Mouse (Mus musculus) adrenal gland (tissue): ENCODE data around the gene Smg6.

ENCODE experiments used
- intact Hi-C: fragments of 180-260 bp; cut with DNase I; formaldehyde crosslinking; loops from one replicate; pipeline ENCODE4 v1.15.1; 2025

Smg6 gene

DNA sequence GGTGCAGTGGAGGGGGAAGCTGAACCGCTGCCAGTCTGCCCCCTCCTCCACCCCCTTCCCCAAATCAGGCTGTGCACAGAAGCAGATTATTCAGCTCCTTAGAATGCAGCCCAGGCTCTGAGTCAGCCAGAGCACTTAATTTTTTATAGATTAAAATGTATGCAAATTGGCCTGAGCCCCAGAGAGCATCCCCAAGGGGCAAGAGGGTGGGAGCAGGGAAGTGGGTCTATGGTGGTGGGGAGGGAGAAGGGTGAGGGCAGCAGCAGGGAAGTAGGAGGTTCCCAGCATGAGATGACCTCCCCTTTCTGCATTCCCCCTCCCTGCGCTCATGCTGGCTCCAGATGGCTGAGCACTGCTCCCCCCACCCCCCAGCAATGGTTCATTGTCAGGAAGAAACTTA, 259.4 kb downstream of the Smg6 start:
- intact Hi-C loops: loop anchor here (10.0 kb wide), 1 partner anchor 220 kb away; no protein-coding TSS in a partner anchor

DNA sequence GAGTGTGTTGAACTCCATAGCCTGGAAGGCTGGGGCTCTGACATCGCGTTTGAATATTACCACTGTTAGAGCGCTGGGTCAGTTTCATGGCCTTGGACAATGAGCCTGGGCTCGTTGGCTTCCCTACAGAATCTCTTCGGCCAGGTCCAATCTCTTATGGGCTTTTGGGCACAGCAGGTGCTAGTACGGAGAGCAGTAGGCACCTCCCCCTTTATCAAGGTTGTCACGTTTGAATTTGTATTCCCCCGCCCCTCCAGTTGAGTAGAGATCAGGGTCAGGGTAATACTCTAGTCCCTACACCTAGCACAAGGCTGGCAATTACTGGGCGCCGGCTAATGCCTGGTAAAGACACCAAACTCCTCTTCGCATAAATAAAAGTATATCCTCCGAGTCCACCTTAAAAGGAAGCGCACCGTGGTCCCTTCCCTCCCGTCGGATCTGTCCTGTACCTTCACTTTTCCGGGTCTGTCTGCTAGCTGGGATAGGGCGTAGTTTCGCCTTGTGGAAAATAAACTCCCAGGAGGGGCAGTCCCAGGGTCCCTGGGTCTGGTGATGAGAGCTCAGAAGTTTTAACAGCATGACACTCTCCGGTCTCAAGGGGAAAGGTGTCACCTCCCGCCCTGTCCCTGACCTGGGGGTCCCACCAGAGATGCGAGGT, 264.2 kb downstream of the Smg6 start:
- intact Hi-C loops: loop anchor here (10.0 kb wide), 1 partner anchor 215 kb away; no protein-coding TSS in a partner anchor

DNA sequence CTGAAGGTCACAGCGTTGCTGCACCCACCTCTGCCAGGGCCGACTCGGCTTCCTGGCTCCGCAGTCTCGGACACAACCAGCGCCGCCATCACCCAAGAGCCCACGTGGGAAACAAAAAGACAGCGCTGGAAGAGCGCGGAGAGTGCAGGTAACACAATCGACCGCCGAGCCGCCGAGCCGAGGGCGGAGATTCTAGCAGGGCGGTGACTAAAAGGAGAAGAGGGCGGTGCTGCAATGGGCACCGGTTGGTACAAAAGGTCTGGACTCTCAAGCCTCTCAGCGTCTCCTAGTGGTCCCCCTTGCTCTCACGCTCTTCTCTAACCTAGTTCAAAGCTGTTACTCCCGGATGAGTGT, 264.7 kb downstream of the Smg6 start:
- intact Hi-C loops: no loop called here

DNA sequence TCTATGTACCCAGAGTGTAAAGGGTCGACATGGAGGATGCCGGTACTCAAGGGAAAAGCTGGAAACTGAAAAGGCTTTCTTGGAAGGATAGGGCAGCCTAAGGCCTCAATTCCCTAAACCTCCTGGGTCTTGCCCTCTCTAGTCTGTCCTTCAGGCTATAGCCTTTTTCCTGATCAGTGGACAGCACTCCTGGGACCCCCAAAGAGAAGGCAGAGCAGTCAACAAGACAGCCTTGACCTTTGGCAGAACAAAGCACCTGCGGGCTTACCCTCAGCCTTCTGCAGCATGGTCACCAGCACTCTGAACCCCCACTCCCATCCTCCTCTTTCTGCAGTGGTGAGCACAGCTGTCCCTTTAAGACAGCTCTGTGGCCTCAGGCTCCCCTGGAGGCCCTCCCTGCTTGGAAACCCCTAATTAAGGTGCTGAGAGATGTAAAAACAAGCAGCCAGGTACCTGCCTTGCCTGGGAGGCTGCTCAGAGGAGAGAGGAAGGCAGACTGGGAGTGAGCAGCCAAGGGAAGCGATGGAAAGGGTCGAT, 265.4 kb downstream of the Smg6 start, which contains the start of gene Dph1:
Gene Dph1 (minus strand): TSS at position 337 of the 537 bp plus-strand sequence.
- intact Hi-C loops: no loop called here

DNA sequence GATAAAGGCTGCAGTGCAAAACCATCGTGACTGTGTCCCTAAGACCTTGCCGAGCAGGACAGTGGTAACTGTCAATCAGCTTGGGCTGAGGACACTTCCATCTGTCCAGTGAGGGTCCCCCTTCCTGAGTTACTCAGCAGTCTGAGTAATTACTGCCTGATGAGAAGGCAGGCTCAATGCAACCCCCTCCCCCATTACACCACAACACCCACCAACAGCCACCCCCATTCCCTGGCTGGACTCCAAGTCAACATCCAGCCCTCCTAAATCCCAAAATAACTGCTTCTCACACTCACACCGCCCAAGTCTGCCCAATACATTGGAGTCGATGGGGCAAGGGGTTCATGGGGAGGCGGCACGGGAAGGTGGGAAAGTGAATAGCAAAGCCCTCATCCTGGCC, 266.2 kb downstream of the Smg6 start:
- intact Hi-C loops: loop anchor here (2.0 kb wide), 2 partner anchors 47 to 99 kb away; no protein-coding TSS in a partner anchor

DNA sequence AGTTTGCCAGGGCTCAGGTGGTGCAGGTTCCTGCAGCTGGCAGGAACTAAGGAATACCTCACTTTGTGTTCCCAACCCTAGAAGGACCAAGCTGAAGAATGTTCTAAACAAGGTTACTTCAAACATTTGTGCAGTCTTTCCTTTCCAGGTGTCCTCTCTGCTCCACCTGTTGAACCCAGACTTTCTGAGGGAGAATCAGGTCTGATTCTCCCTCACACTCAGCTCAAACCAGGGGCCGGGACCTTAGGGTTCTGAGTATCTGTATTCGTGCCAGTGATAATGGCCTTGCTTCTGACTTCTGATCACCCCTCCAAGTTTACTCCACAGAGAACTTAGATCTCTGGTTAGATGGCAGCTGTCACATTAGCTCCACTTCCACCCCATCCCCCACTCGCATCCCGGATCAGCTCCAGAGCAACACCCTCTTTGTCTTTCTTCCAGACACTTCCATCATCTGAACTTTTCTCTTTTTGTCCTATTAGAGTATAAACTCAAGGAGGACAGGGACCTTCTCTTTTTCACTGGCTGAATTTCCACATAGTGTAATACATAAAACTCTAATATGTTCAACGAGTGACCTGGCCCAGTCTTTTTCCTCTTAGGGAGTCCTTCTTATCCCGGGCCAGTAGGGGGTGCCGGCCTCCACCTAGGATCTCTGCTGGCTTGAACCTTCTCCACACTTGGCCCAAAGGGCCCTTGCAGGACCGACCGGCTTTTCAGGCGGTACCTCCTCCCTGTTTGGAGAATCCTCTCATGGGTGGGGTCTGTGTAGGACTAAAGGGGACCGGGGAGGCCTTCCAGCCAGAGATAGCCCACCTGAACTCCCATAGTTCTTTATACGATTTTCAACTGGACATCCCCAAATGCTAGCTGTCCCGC, 267.0 kb downstream of the Smg6 start:
- intact Hi-C loops: loop anchor here (2.0 kb wide), 2 partner anchors 46 to 98 kb away; no protein-coding TSS in a partner anchor

DNA sequence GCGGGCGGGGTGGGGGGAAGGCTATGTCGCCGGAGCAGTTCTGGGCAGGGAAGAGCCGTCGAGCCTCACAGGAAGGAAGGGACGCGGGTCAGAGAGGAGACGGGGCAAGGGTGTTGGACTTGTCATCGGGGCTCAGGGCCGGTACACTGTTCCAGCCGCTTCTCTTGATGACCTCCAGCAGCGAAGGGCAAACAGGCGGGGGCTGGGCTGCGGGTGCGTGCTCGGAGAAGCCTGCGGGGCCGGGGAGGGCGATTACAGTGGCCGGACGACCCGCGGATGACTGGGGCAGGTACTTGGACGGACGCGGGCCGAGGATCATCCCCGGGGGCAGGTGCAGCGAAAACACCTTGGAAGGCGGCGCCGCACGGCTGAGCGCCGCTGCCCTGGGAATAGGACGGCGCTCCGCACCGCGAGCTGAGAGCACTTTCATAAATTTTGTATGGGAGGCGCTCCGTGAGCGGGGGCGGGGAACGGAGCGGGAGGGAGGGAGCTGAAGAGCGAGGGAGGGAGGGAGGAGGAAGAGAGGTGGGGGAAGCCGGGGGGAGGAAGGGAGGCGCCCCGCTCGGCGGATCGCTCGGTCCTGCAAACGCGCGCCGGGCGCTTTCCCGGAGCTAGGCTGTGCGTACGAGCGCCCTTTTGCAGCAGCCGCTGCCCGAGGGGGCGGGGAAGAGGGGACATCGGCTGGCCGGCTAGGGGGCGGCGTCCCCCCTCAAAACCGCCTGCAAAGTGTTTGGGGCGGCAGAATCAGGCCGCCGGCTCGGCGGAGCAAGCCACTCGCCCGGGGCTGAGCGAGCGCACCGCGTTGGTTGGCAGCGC, 267.8 kb downstream of the Smg6 start, which contains the start of gene Rtn4rl1:
Gene Rtn4rl1 (plus strand): TSS at position 528 of the 816 bp plus-strand sequence.
- intact Hi-C loops: loop anchor here (2.0 kb wide), 2 partner anchors 45 to 97 kb away; no protein-coding TSS in a partner anchor

DNA sequence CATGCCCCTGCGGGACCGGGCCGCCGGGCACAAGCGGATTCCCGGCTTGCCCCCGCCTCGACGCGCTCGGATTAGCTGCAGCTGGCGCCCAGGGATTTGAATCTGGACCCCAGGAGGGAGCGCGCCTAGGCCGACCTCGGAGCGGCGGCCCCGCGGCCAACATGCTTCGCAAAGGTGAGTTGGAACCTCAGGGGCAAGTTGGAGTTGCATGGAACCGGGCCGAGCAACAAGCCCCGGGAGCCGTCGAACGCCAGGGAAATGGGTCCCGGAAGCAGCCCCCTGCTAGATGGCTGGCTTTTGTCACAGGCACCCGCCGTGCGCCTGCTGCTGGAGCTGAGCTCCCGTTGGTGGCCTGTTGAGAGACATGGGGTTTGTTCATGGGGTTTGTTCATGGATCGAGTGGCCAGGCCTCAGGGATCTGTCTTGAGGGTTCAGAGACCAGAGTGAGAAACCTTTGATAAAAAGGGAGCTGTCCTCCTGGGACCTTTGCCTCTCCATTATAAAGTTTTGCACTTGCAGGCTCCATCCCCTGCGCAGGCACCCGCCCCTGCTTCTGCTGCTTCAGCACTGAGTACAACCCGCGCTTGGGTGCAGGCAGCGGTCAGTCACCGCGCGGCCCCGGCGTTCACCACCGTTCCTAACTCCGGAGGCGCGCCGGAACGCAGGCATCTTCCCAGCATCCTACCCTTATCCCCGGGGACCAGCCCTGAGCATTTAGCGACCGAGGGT, 268.7 kb downstream of the Smg6 start:
- intact Hi-C loops: no loop called here

DNA sequence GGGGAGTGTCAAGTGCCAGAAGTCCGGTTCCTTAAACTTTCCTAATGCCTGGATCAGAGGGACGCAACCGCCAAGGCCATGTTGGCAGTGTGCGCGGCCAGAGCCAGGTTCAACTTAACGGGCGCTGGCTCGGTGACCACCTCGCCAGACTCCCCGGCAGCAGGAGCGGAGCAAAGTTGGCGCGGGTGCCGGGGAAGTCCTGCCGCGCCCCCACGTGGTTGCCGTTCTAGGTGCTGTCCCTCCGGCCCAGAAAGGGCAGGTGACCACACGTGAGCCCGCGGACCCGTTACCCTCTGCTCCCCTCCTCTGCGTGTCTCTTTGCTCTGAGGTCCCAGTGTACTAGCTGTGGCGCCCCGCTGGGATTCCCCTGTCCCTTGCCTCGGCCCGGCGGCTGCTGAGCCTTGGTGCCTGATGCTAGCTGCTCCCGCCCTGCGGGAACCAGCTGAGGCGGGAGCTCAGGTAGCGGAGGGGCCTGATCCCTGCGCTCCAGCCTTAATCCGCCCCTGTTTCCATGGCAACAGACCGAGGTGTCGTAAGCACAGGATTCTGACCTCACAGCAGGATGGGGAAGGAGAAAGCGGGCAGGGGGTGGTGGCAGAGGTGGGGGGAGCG, 269.3 kb downstream of the Smg6 start:
- intact Hi-C loops: no loop called here

DNA sequence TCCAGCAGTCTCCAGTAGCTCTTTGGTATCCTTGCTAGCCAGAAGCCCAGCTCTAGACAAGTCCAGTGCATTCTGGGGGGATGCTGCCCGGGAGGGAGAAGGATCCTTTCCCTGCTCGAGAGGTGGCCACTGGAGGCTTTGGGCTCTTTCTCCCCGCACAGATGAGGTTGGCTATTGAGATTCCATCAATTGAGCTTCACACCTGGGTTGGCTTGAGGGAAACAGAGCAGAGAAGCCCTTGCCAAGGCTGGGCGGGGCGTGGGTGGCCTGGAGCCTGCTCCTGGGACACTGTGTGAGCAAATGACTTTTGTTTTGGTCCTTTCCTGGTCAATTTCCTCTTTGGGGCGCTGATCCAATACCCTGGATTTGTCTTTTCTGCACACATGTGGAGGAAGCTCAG, 270.5 kb downstream of the Smg6 start:
- intact Hi-C loops: no loop called here

DNA sequence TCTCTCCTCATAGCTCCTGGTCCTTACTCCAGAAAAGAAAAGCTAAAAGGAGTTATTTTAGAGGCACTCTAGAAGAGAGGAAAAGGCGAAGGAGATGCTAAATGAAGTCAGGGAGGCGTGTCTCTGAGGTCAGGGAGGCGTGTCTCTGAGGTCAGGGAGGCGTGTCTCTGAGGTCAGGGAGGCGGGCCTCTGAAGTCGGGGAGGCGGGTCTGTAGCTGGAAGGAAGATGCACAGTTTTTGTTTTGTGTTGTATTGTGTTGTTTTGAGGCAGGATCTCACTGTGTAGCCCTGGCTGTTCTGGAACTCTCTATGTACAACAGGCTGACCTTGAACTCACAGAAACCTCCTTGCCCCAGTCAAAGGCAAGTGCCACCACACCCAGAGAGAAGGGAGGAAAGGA, 272.3 kb downstream of the Smg6 start:
- intact Hi-C loops: no loop called here

DNA sequence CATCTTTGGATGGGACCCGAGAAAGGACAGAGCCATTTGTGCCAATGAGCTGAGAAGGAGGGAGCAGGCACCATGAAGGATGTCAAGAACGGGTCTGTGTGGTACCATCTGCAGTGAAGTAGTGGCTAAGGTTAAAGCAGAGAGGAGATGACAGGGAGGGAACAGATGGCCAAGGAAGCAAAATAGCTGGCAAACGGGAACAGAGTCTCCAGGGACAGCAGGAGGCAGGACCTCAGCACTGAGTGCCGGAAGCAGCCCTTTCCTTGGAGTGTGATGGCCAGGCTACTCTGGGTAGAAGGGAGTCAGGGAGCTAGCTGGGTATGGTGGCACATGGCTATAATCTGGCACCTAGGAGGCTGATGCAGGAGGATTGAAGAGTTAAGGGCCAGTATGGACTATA, 273.2 kb downstream of the Smg6 start:
- intact Hi-C loops: no loop called here

DNA sequence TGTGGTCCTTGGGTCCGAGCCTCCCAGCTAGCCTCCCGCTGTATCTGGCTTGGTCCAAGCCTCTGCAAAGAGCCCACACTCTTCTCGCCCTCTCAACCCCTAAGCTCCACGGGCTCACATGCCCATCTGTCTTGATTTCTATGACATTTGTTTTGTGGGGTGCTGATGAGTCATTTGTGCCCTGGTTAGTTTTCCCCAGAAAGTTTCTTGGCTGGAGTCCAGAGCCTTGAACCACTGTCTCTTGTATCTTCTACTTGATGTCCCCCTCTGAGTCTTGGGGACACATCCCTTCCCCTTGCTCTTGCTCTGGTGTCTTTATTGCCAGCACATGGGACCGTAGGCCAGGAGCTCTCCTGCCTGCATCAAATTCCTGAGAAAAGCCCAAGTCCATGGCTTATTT, 274.3 kb downstream of the Smg6 start:
- intact Hi-C loops: no loop called here

DNA sequence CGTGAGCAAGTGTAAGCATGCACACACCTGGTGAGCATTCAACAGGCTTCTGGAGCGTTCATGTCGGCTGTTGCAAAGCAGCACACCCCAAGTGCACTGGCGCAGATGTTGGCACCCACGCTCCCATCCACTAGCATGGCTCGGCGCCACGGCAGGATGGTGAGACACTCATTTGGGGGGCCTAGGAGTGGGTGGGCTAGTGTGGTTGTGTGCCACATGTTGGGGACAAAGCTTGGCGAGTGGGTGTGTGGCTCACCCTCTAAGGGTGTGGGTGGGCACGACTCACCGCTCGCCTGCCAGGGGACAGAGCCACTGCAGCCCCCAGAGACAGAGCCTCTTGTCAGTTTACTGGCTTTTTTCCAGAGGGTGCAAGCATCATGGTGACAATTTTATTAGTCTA, 275.3 kb downstream of the Smg6 start:
- intact Hi-C loops: no loop called here

DNA sequence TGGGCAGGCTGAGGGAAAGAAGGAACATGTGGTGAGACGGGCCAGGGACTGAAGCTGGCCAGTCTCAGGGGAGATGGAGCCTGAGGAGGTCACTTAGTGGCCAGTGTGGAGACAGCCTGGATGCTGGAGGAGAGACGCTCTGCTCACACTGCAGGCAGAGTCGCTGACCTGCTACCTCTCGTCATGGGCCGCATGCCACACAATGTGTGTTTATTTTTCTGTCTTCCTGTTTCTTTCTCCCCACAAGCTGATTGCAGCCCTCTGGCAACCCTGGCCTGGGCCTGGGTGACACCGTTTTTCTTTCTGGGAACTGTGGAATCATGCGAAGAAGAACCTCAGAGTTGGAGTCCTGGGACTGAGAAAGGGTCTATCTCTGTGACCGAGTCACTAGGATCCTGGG, 276.1 kb downstream of the Smg6 start:
- intact Hi-C loops: no loop called here

DNA sequence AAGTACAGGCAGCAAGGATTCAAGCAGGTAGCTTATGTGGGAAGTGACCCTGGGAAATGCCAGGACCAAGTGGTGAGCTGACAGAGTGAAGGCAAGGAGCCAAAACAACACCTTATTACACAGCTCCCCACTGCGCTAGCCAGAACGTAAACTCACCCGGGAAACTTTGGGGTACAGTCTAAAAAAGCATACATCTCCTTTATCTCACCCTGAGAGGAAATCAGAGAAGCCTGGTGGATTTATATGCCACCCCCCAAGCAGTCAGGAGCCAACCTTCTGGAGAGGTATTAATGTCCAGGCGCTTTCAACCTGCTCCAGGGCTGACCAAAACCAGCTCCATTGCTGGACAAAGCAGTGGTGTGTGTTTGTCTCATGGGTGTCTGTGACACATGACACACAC, 278.3 kb downstream of the Smg6 start:
- intact Hi-C loops: no loop called here

DNA sequence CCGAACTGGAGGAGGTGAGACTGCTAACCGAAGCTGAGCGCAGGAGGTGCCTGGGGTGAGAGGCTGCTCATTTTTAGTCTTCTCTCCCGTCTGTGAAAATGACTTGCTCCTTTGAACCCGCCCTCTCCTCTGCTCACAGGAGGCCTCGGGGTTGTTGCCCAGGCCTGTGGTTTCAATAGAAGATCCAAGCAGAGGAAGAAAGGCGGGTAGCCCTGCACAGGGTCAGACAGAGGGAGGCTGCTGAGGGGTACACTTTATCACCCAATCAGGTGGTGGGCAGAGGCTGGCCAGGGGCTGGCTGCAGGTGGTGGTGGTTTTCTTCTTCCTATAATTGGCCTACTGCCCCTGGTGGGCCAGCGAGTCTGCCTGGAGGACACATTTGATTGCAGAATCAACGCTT, 278.8 kb downstream of the Smg6 start:
- intact Hi-C loops: no loop called here

DNA sequence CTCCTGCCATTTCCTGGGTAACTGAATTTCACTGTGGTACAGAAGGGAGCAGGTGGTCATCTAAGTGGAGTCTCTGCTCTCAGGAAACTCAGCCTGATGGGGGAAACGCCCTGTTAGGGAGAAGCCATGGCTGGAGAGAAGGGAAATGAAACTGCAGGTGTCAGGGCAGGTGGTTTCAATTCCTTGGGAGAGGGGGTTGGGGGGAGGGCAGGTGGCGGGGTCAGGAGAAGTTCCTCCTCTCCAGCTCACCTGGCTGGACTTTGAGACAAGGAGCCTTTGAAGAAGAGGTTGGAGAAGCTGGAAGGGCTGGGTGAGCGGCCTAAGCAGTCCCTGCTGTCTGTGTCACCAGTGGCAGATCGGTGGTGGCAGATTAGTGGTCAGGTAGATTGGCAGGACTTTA, 280.7 kb downstream of the Smg6 start:
- intact Hi-C loops: no loop called here

DNA sequence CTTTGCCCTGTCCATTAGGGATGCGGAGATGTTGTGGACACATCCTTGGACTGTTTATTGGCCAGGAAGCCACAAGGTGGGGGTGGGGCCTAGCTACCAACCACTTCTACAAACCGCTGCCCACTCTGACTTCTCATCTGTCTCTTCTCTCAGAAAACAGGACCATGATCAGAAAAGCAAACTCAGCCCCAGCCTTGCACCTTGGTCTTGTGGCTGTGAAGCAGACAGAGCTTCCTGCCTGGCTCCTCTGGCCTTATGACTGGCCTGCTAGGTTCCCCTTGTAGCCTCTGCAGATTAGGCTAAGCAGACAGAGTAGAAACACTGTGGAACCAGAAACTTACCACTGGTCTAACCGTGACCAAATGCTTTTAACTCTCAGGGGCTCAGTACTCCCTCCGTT, 283.7 kb downstream of the Smg6 start:
- intact Hi-C loops: no loop called here

DNA sequence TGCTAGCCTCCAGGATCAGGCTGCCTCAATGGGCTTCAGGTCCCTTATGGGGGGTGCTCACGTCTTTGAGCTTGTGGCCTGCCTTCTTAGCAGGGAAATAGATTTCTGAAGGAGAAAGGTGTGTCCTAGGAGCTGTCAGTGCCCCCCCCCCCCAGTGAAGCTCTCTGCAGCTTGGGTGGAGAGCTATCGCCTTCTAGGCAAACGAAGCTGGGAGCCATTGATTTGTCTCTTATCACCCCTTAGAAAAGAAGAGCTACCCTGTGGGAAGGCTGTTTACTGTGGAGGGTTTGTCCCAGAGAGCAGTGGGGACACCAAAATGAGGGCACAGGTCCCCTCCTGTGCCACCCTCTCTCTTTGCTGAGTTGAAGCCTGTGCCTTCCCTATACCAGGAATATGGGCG, 284.5 kb downstream of the Smg6 start:
- intact Hi-C loops: no loop called here
